In the genomic region with DNA sequence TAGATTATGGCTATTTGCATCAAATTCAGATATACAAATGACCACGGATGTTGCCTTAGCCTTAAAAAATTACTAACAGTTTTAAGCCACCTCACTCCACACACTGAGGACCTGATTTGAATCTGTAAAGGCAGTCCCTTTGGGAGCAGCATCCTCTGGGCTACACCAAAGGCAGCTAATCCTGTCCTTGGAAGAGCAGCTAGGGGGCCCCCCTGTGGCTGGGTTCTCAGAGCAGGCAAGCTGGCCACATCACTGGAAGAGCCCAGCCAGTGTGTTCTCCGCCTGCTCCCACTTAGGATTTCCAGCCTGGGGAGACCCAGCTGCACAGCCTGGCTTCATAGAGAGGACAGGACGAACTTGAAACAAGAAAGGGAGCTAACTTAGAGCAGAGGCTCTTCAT, we compare ENCODE assay signal across 9 mouse cellular contexts. TPM values are rescaled to one million over a fixed set of nuclear protein-coding genes. Genes with fewer than 3 reads are reported as not detected.
A peak's percentile ranks its signal among the peaks of the same experiment; 100 is the strongest.
DNase-seq lines count a peak whose midpoint lies in the region; ATAC-seq and TF ChIP-seq lines count a peak whose summit lies in the region.
"Had no signal": no experiment of that assay in that cellular context is flagged by ENCODE, and none has a peak within 500 bp of the region (broad histone marks: within the 10 kb centered on the region; RNA-seq: fewer than 3 reads in every experiment).

No protein-coding gene starts in this region.

- ATAC-seq in liver, embryonic 12.5 days: no peak
- ATAC-seq in megakaryocyte progenitor cell, adult 5-6 weeks (replicated peaks; ENCODE audit: poor library complexity): no peak

- no peaks in the 10 kb centered on the region; the same call in 1 of the 2 replicates for H3K36me3 ChIP-seq in liver, adult 2 months (ENCODE audit: control insufficient read depth, insufficient read depth, low read length)
- peaks cover 76% of the 10 kb centered on the region for H3K36me3 ChIP-seq in liver, embryonic 12.5 days

- H3K4me3 ChIP-seq in liver, adult 2 months (ENCODE audit: insufficient read depth, low read depth, low read length): no peak overlapping the region
- H3K4me3 ChIP-seq in liver, embryonic 12.5 days: no peak overlapping the region
- H3K4me3 ChIP-seq in cortical plate, adult 2 months (ENCODE audit: insufficient read depth, low read length): no peak overlapping the region

- no peak overlapping the region for H3K27ac ChIP-seq in liver, adult 2 months (replicated peaks; ENCODE audit: insufficient read depth, low read depth, low read length)
- H3K27ac ChIP-seq in liver, embryonic 12.5 days: no peak overlapping the region
- no peak overlapping the region for H3K27ac ChIP-seq in cortical plate, adult 2 months (ENCODE audit: insufficient read depth, low read length)

- TF ChIP-seq CTCF in liver, adult 2 months (IDR thresholded peaks at IDR 0.05; ENCODE audit: low read depth, low read length): peak; percentile 60
- peak; percentile 18; the same call in 1 of the 2 replicates for TF ChIP-seq CTCF in cortical plate, adult 2 months (IDR thresholded peaks at IDR 0.05; ENCODE audit: extremely low read depth, insufficient read depth, low read length)

- H3K27me3 ChIP-seq in liver, adult 2 months (ENCODE audit: control insufficient read depth, insufficient read depth, low read length): no peaks in the 10 kb centered on the region
- H3K27me3 ChIP-seq in liver, embryonic 12.5 days (replicated peaks): no peaks in the 10 kb centered on the region

- no peaks in the 10 kb centered on the region for H3K9me3 ChIP-seq in liver, embryonic 12.5 days (replicated peaks)

- intact Hi-C loops in left cerebral cortex, postnatal 14 days (cut with DNase I): no loop called here

- H3K4me1 ChIP-seq in liver, adult 2 months (ENCODE audit: control insufficient read depth, insufficient read depth, low read length): no peaks in the 10 kb centered on the region
- H3K4me1 ChIP-seq in liver, embryonic 12.5 days: peaks cover 66% of the 10 kb centered on the region
- H3K4me1 ChIP-seq in cortical plate, adult 2 months (ENCODE audit: control insufficient read depth, insufficient read depth, low read length): peaks cover 2% of the 10 kb centered on the region; the same call in 1 of the 2 replicates

- TF ChIP-seq POLR2A in liver, adult 2 months (IDR thresholded peaks at IDR 0.05; ENCODE audit: extremely low read depth, insufficient read depth, low read length): no peak
- TF ChIP-seq POLR2A in cortical plate, adult 2 months (IDR thresholded peaks at IDR 0.05; ENCODE audit: extremely low read depth, insufficient read depth, low read length): no peak

- peak; percentile 69 for DNase-seq in adrenal gland, adult 2 months
- no peak for DNase-seq in adrenal gland, postnatal 4 days (ENCODE audit: low spot score in 2 of 2)
- DNase-seq in liver, adult 2 months (ENCODE audit: extremely low read depth, low read depth, low spot score): peak; percentile 21
- DNase-seq in left cerebral cortex, postnatal 14 days (ENCODE audit: low spot score in 2 of 2): peak; percentile 69 to 83
- peak; percentile 62 to 63 for DNase-seq in right cerebral cortex, adult 2 months (ENCODE audit: low spot score in 2 of 2)

- H3K79me2 ChIP-seq in liver, adult 2 months (ENCODE audit: control insufficient read depth, insufficient read depth, low read length): no peaks in the 10 kb centered on the region

- 67% methylated on average over 3 of the region's 3 CpGs for WGBS in liver, adult 2 months
- 59% methylated on average over 3 of the region's 3 CpGs for WGBS in liver, embryonic 12.5 days (ENCODE audit: insufficient replicate concordance)

- no peak overlapping the region for H3K9ac ChIP-seq in liver, adult 2 months (ENCODE audit: low read depth, low read length)
- H3K9ac ChIP-seq in liver, embryonic 12.5 days: no peak overlapping the region

- H3K4me2 ChIP-seq in liver, embryonic 12.5 days: no peak overlapping the region

RNA-seq across cellular contexts. Expression of a gene that starts 18.3 kb away (rescaled TPM):
- 10 to 100 TPM; 23.1 to 36.6 TPM for total RNA-seq in adrenal gland, adult 2 months (2021)
- 29.7 and 30.6 TPM in 2 replicates for polyA plus RNA-seq in adrenal gland, adult 2 months (2012; rRNA removed)
- 10 to 100 TPM; 88.4 to 91.9 TPM for total RNA-seq in adrenal gland, postnatal 4 days (2021)
- total RNA-seq in liver, adult 2 months (2014; rRNA removed): 2.0 and 2.1 TPM in 2 replicates
- polyA plus RNA-seq in liver, adult 2 months (2012; rRNA removed): 4.2 and 7.2 TPM in 2 replicates
- 37.4 and 41.8 TPM in 2 replicates for polyA plus RNA-seq in liver, embryonic 12.5 days (2016; fragmentation: Nextera tagmentation; extraction: Ambion mirVana)
- polyA plus RNA-seq in cortical plate, adult 2 months (2012; rRNA removed): 232 and 245 TPM in 2 replicates
- total RNA-seq in left cerebral cortex, postnatal 14 days (2021): 100 to 1,000 TPM; 170 to 179 TPM
- total RNA-seq in megakaryocyte progenitor cell, adult 5-6 weeks (2015): 61.6 and 65.6 TPM in 2 replicates
- total RNA-seq in megakaryocyte progenitor cell, adult 5-6 weeks (2017): 35.0 and 36.2 TPM in 2 replicates

RNA-seq across cellular contexts. Expression of a gene that starts 29.6 kb away (rescaled TPM):
- 10 to 100 TPM; 35.5 to 40.9 TPM for total RNA-seq in adrenal gland, adult 2 months (2021)
- 37.7 and 40.5 TPM in 2 replicates for polyA plus RNA-seq in adrenal gland, adult 2 months (2012; rRNA removed)
- total RNA-seq in adrenal gland, postnatal 4 days (2021): 10 to 100 TPM; 56.2 to 59.5 TPM
- total RNA-seq in liver, adult 2 months (2014; rRNA removed): 11.0 and 13.2 TPM in 2 replicates
- polyA plus RNA-seq in liver, adult 2 months (2012; rRNA removed): 11.1 and 11.8 TPM in 2 replicates
- polyA plus RNA-seq in liver, embryonic 12.5 days (2016; fragmentation: Nextera tagmentation; extraction: Ambion mirVana): 28.1 and 28.3 TPM in 2 replicates
- 44.0 and 44.1 TPM in 2 replicates for polyA plus RNA-seq in cortical plate, adult 2 months (2012; rRNA removed)
- 10 to 100 TPM; 41.4 to 47.8 TPM for total RNA-seq in left cerebral cortex, postnatal 14 days (2021)
- 84.7 and 88.9 TPM in 2 replicates for total RNA-seq in megakaryocyte progenitor cell, adult 5-6 weeks (2015)
- 73.6 and 81.1 TPM in 2 replicates for total RNA-seq in megakaryocyte progenitor cell, adult 5-6 weeks (2017)

RNA-seq across cellular contexts. Expression of a gene that starts 30.5 kb away (rescaled TPM):
- total RNA-seq in adrenal gland, adult 2 months (2021): 10 to 100 TPM; 78.4 to 92.4 TPM
- 51.1 and 51.8 TPM in 2 replicates for polyA plus RNA-seq in adrenal gland, adult 2 months (2012; rRNA removed)
- total RNA-seq in adrenal gland, postnatal 4 days (2021): 100 to 1,000 TPM; 105 to 111 TPM
- 11.4 and 14.7 TPM in 2 replicates for total RNA-seq in liver, adult 2 months (2014; rRNA removed)
- polyA plus RNA-seq in liver, adult 2 months (2012; rRNA removed): 15.9 and 19.1 TPM in 2 replicates
- polyA plus RNA-seq in liver, embryonic 12.5 days (2016; fragmentation: Nextera tagmentation; extraction: Ambion mirVana): 85.2 and 87.5 TPM in 2 replicates
- polyA plus RNA-seq in cortical plate, adult 2 months (2012; rRNA removed): 36.2 and 38.5 TPM in 2 replicates
- 10 to 100 TPM; 33.6 to 34.8 TPM for total RNA-seq in left cerebral cortex, postnatal 14 days (2021)
- total RNA-seq in megakaryocyte progenitor cell, adult 5-6 weeks (2015): 264 and 290 TPM in 2 replicates
- total RNA-seq in megakaryocyte progenitor cell, adult 5-6 weeks (2017): 298 and 323 TPM in 2 replicates

RNA-seq across cellular contexts. Expression of a gene that starts 48.5 kb away (rescaled TPM):
- total RNA-seq in adrenal gland, adult 2 months (2021): not detected
- not detected in 2 replicates for polyA plus RNA-seq in adrenal gland, adult 2 months (2012; rRNA removed)
- not detected for total RNA-seq in adrenal gland, postnatal 4 days (2021)
- total RNA-seq in liver, adult 2 months (2014; rRNA removed): not detected in 2 replicates
- polyA plus RNA-seq in liver, adult 2 months (2012; rRNA removed): not detected in 2 replicates
- polyA plus RNA-seq in liver, embryonic 12.5 days (2016; fragmentation: Nextera tagmentation; extraction: Ambion mirVana): not detected in 2 replicates
- polyA plus RNA-seq in cortical plate, adult 2 months (2012; rRNA removed): 0.06 TPM in 1 of 2 replicates, not detected in the other
- not detected for total RNA-seq in left cerebral cortex, postnatal 14 days (2021)
- 0.07 and 0.17 TPM in 2 replicates for total RNA-seq in megakaryocyte progenitor cell, adult 5-6 weeks (2015)
- 0.08 TPM in 1 of 2 replicates, not detected in the other for total RNA-seq in megakaryocyte progenitor cell, adult 5-6 weeks (2017)
- polyA plus RNA-seq: limb, embryonic 14.5 days had no signal

RNA-seq across cellular contexts. Expression of a gene that starts 53.5 kb away (rescaled TPM):
- total RNA-seq in adrenal gland, adult 2 months (2021): not detected
- polyA plus RNA-seq in adrenal gland, adult 2 months (2012; rRNA removed): not detected in 2 replicates
- total RNA-seq in adrenal gland, postnatal 4 days (2021): under 1 TPM; 0.14 to 0.17 TPM
- not detected in 2 replicates for total RNA-seq in liver, adult 2 months (2014; rRNA removed)
- polyA plus RNA-seq in liver, adult 2 months (2012; rRNA removed): not detected in 2 replicates
- polyA plus RNA-seq in liver, embryonic 12.5 days (2016; fragmentation: Nextera tagmentation; extraction: Ambion mirVana): not detected in 2 replicates
- 0.25 and 0.36 TPM in 2 replicates for polyA plus RNA-seq in cortical plate, adult 2 months (2012; rRNA removed)
- 1 to 10 TPM; 1.0 to 1.5 TPM for total RNA-seq in left cerebral cortex, postnatal 14 days (2021)
- total RNA-seq in megakaryocyte progenitor cell, adult 5-6 weeks (2015): not detected in 2 replicates
- total RNA-seq in megakaryocyte progenitor cell, adult 5-6 weeks (2017): not detected in 2 replicates

Comparison
In these comparisons a context has a peak if more than half of its experiments do, and no peak if none do; other contexts are left out.
1. DNase-seq: peak in adrenal gland, adult 2 months (single experiment), liver, adult 2 months (single experiment), left cerebral cortex, postnatal 14 days (2 of 2) and right cerebral cortex, adult 2 months (2 of 2); none in adrenal gland, postnatal 4 days (0 of 2).